Mouse (Mus musculus) thymus, adult 2 months (tissue): ENCODE measurements around the gene 5830473C10Rik.

Experiments
- CTCF ChIP-seq: fragments of 200-500 bp; IDR thresholded peaks from 2 replicates; pipeline ENCODE4 v1.5.1; 2012; ENCODE audit warnings: mild to moderate bottlenecking, control low read depth, low read length, moderate library complexity, borderline replicate concordance; ENCODE audit not compliant: control insufficient read depth, poor library complexity, insufficient read depth; ENCODE audit errors: extremely low read depth
- POLR2A ChIP-seq: fragments of 200-500 bp; IDR thresholded peaks from 2 replicates; pipeline ENCODE4 v1.6.1; 2012; ENCODE audit warnings: mild to moderate bottlenecking, low read length, control low read depth, moderate library complexity; ENCODE audit not compliant: control insufficient read depth, poor library complexity, insufficient read depth; ENCODE audit errors: extremely low read depth

GRCm38 (mm10) chr5:90579556-90579955 lies 18.6 kb downstream of the 5830473C10Rik start:
- no peak for TF ChIP-seq CTCF
- no peak for TF ChIP-seq POLR2A
